Mouse (Mus musculus): ENCODE data around the gene Nectin2. TPM values are rescaled to one million over a fixed set of nuclear protein-coding genes. Genes with fewer than 3 reads are reported as not detected.

Nectin2 gene
- polyA plus RNA-seq, 1 experiment, result 11.4 TPM

DNA sequence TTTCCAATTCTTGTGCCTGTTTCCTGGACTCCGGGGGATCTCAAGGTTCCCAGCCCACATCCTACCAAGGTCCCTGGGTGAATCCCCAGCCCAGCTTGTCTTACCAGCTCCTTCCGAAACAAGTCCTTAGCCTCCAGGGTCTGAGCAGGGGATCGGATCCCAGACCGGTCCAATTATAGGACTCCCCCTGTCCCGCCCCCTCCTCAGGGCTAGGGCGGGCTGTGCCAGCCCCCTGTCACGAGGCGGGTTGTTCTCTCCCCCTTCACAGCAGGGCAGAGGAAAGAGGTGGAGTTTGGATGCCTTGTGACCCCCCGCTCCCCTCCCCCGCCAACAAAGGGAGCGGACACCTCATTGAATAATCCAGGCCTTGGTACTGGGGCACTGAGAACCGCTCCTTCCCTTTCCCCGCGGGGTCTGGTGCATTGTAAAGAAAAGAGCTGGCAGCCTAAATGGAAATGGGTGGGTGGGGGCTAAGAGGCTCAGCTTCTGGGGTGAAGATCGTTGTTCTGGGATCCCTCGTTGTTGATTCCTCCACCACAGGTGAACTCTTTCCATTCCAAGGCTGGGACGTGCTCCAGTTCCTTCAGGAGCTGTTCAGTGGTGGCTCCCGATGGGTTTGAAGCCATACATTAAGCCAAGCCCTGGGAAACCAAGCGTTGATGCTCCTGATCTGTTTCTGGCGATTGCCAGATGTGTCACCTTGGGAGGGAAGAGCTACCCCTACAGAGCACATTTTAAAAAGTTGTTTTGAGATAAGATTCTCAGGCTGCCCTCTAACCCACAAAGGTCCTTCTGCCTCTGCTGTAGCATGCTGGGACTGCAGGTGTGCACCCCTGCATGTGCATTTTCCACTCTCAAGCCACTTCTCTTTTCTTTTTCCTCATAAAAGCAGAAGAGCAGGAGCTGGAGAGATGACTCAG, 51.1 kb downstream of the Nectin2 start, which contains the start of gene Apoe:
Gene Apoe (minus strand): TSS at position 282 of the 920 bp plus-strand sequence.
- Histone ChIP-seq H3K4me1 (replicated peaks; ENCODE audit: control insufficient read depth, insufficient read depth, low read length) (peaks cover 31% of the 10 kb centered on the region), H3K27me3 (ENCODE audit: control insufficient read depth, insufficient read depth, low read length) (no peaks in the 10 kb centered on the region), H3K4me3 (ENCODE audit: control insufficient read depth, insufficient read depth, low read length) (peak within 1 kb of the TSS; percentile 11), H3K36me3 (ENCODE audit: control insufficient read depth, insufficient read depth, low read length) (no peaks in the 10 kb centered on the region), H3K27ac (ENCODE audit: control insufficient read depth, insufficient read depth, low read length) (peak within 1 kb of the TSS; percentile 78)
- TF ChIP-seq POLR2A (IDR thresholded peaks at IDR 0.05; ENCODE audit: control insufficient read depth, extremely low read depth, insufficient read depth, low read length, poor library complexity), result 0 out of 2 replicates have a peak, but pooled peaks have one; percentile 20
- no peak for TF ChIP-seq CTCF (IDR thresholded peaks at IDR 0.05; ENCODE audit: borderline replicate concordance, control insufficient read depth, extremely low read depth, insufficient read depth, low read length, poor library complexity)
- peak; percentile 30 for DNase-seq
- WGBS, result 7% methylated on average over 20 of the region's 20 CpGs

- Histone ChIP-seq H3K36me3 (ENCODE audit: control insufficient read depth, insufficient read depth, low read length) (no peaks in the 10 kb centered on the region), H3K27ac (ENCODE audit: control insufficient read depth, insufficient read depth, low read length) (peak overlapping the region; percentile 33; the same call in 1 of the 2 replicates), H3K27me3 (ENCODE audit: control insufficient read depth, insufficient read depth, low read length) (no peaks in the 10 kb centered on the region), H3K4me1 (replicated peaks; ENCODE audit: control insufficient read depth, insufficient read depth, low read length) (peaks cover 31% of the 10 kb centered on the region), H3K4me3 (ENCODE audit: control insufficient read depth, insufficient read depth, low read length) (peak overlapping the region; percentile 11)
- DNase-seq, result no peak
- WGBS, result 23% methylated on average over 28 of the region's 28 CpGs
- no peak for TF ChIP-seq POLR2A (IDR thresholded peaks at IDR 0.05; ENCODE audit: control insufficient read depth, extremely low read depth, insufficient read depth, low read length, poor library complexity)
- TF ChIP-seq CTCF (IDR thresholded peaks at IDR 0.05; ENCODE audit: borderline replicate concordance, control insufficient read depth, extremely low read depth, insufficient read depth, low read length, poor library complexity), result peak; percentile 42; the same call in 1 of the 2 replicates
Measured at GRCm38 (mm10) chr7:19697949-19698906, 52.1 kb downstream of the Nectin2 start.

GRCm38 (mm10) chr7:19696336-19696873, 53.9 kb downstream of the Nectin2 start:
- Histone ChIP-seq H3K36me3 (ENCODE audit: control insufficient read depth, insufficient read depth, low read length) (no peaks in the 10 kb centered on the region), H3K4me1 (replicated peaks; ENCODE audit: control insufficient read depth, insufficient read depth, low read length) (peaks cover 29% of the 10 kb centered on the region), H3K27ac (ENCODE audit: control insufficient read depth, insufficient read depth, low read length) (no peak overlapping the region), H3K4me3 (ENCODE audit: control insufficient read depth, insufficient read depth, low read length) (no peak overlapping the region), H3K27me3 (ENCODE audit: control insufficient read depth, insufficient read depth, low read length) (no peaks in the 10 kb centered on the region)
- 98% methylated on average over 34 of the region's 34 CpGs for WGBS
- no peak for DNase-seq
- TF ChIP-seq POLR2A (IDR thresholded peaks at IDR 0.05; ENCODE audit: control insufficient read depth, extremely low read depth, insufficient read depth, low read length, poor library complexity) (no peak), CTCF (IDR thresholded peaks at IDR 0.05; ENCODE audit: borderline replicate concordance, control insufficient read depth, extremely low read depth, insufficient read depth, low read length, poor library complexity) (no peak)

DNA sequence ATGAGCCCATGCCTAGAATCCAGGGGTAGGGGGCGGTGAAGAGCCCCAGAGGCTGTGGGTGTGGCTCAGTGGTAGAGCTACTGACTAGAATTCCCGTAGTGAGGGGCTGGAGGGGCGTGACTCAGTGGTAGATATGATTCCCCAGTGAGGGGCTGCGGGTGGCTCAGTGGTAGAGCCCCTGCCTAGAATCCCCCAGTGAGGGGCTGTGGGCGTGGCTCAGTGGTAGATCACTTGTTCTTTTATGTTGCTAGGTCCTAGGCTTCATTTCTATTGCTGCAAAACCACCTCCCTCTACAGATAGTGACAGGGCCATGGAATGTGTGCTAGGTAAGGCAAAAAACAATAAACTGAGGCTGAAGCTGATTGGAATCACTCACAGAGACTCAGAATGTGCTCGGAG, 54.4 kb downstream of the Nectin2 start:
- Histone ChIP-seq H3K4me3 (ENCODE audit: control insufficient read depth, insufficient read depth, low read length) (no peak overlapping the region), H3K36me3 (ENCODE audit: control insufficient read depth, insufficient read depth, low read length) (no peaks in the 10 kb centered on the region), H3K27ac (ENCODE audit: control insufficient read depth, insufficient read depth, low read length) (no peak overlapping the region), H3K27me3 (ENCODE audit: control insufficient read depth, insufficient read depth, low read length) (no peaks in the 10 kb centered on the region), H3K4me1 (replicated peaks; ENCODE audit: control insufficient read depth, insufficient read depth, low read length) (peaks cover 26% of the 10 kb centered on the region)
- TF ChIP-seq POLR2A (IDR thresholded peaks at IDR 0.05; ENCODE audit: control insufficient read depth, extremely low read depth, insufficient read depth, low read length, poor library complexity) (no peak), CTCF (IDR thresholded peaks at IDR 0.05; ENCODE audit: borderline replicate concordance, control insufficient read depth, extremely low read depth, insufficient read depth, low read length, poor library complexity) (no peak)
- DNase-seq, result no peak
- 96% methylated on average over 6 of the region's 6 CpGs for WGBS

GRCm38 (mm10) chr7:19695213-19695594, 55.1 kb downstream of the Nectin2 start:
- no peak for DNase-seq
- TF ChIP-seq CTCF (IDR thresholded peaks at IDR 0.05; ENCODE audit: borderline replicate concordance, control insufficient read depth, extremely low read depth, insufficient read depth, low read length, poor library complexity) (no peak), POLR2A (IDR thresholded peaks at IDR 0.05; ENCODE audit: control insufficient read depth, extremely low read depth, insufficient read depth, low read length, poor library complexity) (no peak)
- peaks cover 19% of the 10 kb centered on the region for H3K4me1 ChIP-seq (replicated peaks; ENCODE audit: control insufficient read depth, insufficient read depth, low read length)

More at GRCm38 (mm10) chr7:19695213-19695594, 55.1 kb downstream of the Nectin2 start:
- Histone ChIP-seq H3K4me3 (ENCODE audit: control insufficient read depth, insufficient read depth, low read length) (no peak overlapping the region), H3K36me3 (ENCODE audit: control insufficient read depth, insufficient read depth, low read length) (no peaks in the 10 kb centered on the region), H3K27ac (ENCODE audit: control insufficient read depth, insufficient read depth, low read length) (no peak overlapping the region), H3K27me3 (ENCODE audit: control insufficient read depth, insufficient read depth, low read length) (no peaks in the 10 kb centered on the region)
- 33% methylated on average over 8 of the region's 8 CpGs for WGBS
